Mouse (Mus musculus) hindbrain, embryonic 10.5 days (tissue): ENCODE measurements around the gene Rsad2. TPM values are rescaled to one million over a fixed set of nuclear protein-coding genes. Genes with fewer than 3 reads are reported as not detected.
"Not testable (repeated sequence)": the region's sequence is repeated elsewhere in the genome, so short reads cannot be mapped to it uniquely, and the experiment has no call there.

Experiments
- DNase-seq: peaks from one replicate; pipeline ENCODE4 v3.0.0-alpha.2; 2017; ENCODE audit warnings: low spot score
- H3K27ac ChIP-seq: fragments of 300-500 bp; sonication (generic); 2 replicates; pipeline ENCODE4 v1.5.1; 2016; ENCODE audit warnings: mild to moderate bottlenecking, moderate library complexity
- H3K27me3 ChIP-seq: fragments of 300-500 bp; sonication (generic); 2 replicates; pipeline ENCODE4 v1.6.1; 2016; ENCODE audit warnings: mild to moderate bottlenecking; ENCODE audit not compliant: poor library complexity, insufficient read depth, severe bottlenecking
- H3K36me3 ChIP-seq: fragments of 300-500 bp; sonication (generic); 2 replicates; pipeline ENCODE4 v1.6.1; 2016; ENCODE audit warnings: mild to moderate bottlenecking, moderate library complexity
- H3K4me1 ChIP-seq: fragments of 300-500 bp; sonication (generic); replicated peaks from 2 replicates; pipeline ENCODE4 v1.6.1; 2016; ENCODE audit warnings: mild to moderate bottlenecking
- H3K4me3 ChIP-seq: fragments of 300-500 bp; sonication (generic); 2 replicates; pipeline ENCODE4 v1.5.1; 2016; ENCODE audit warnings: mild to moderate bottlenecking, moderate library complexity
- H3K9me3 ChIP-seq: fragments of 300-500 bp; sonication (generic); 2 replicates; pipeline ENCODE4 v1.6.1; 2016; ENCODE audit warnings: mild to moderate bottlenecking, moderate library complexity
- WGBS: fragments of 180-500 bp; shearing (Covaris S2); methylation state at CpG from one replicate; pipeline ENCODE4 v1.1.7; 2016; 5-methylcytosine and 5-hydroxymethylcytosine counted together
- polyA plus RNA-seq: library from polyadenylated mRNA; unstranded; fragments of >200 nt; fragmentation: Nextera tagmentation; extraction: Ambion mirVana; gene quantifications from 2 replicates; pipeline ENCODE4 v1.2.1, GENCODE M21; 2016

The Rsad2 gene
- polyA plus RNA-seq, 1 experiment from 2014 or later = 0.30 TPM

GRCm38 (mm10) chr12:26436334-26436733 is 19.9 kb downstream of the Rsad2 start:
- no peak for DNase-seq
- WGBS = 92% methylated on average over 4 of the region's 4 CpGs
- Histone ChIP-seq H3K4me3 (no peak overlapping the region), H3K27ac (no peak overlapping the region), H3K9me3 (no peaks in the 10 kb centered on the region), H3K27me3 (no peaks in the 10 kb centered on the region), H3K4me1 (no peaks in the 10 kb centered on the region), H3K36me3 (no peaks in the 10 kb centered on the region)

GRCm38 (mm10) chr12:26428771-26429170 is 27.5 kb downstream of the Rsad2 start:
- WGBS = 89% methylated on average over 2 of the region's 2 CpGs
- not testable (repeated sequence) for H3K27me3 ChIP-seq, H3K9me3 ChIP-seq, H3K36me3 ChIP-seq, H3K4me3 ChIP-seq, H3K27ac ChIP-seq, H3K4me1 ChIP-seq, DNase-seq

GRCm38 (mm10) chr12:26424841-26425240 is 31.4 kb downstream of the Rsad2 start:
- H3K36me3 ChIP-seq = no peaks in the 10 kb centered on the region
- no peak overlapping the region for H3K4me3 ChIP-seq
- H3K4me1 ChIP-seq = no peaks in the 10 kb centered on the region
- H3K9me3 ChIP-seq = no peaks in the 10 kb centered on the region
- no peak for DNase-seq
- H3K27ac ChIP-seq = no peak overlapping the region
- H3K27me3 ChIP-seq = no peaks in the 10 kb centered on the region; the same call in 1 of the 2 replicates
- WGBS = 92% methylated on average over 2 of the region's 2 CpGs

- WGBS = 86% methylated on average over 4 of the region's 4 CpGs
Observed at GRCm38 (mm10) chr12:26418322-26418721, 37.9 kb downstream of the Rsad2 start.

GRCm38 (mm10) chr12:26416636-26417295 is 39.5 kb downstream of the Rsad2 start:
- H3K4me1 ChIP-seq = peaks cover 46% of the 10 kb centered on the region
- H3K27me3 ChIP-seq = no peaks in the 10 kb centered on the region; the same call in 1 of the 2 replicates
- no peaks in the 10 kb centered on the region; the same call in 1 of the 2 replicates for H3K36me3 ChIP-seq
- H3K9me3 ChIP-seq = no peaks in the 10 kb centered on the region
- no peak overlapping the region for H3K4me3 ChIP-seq
- DNase-seq = no peak
- 72% methylated on average over 7 of the region's 7 CpGs for WGBS
- H3K27ac ChIP-seq = no peak overlapping the region

More at GRCm38 (mm10) chr12:26418322-26418721, 37.9 kb downstream of the Rsad2 start:
- Histone ChIP-seq H3K27me3 (no peaks in the 10 kb centered on the region; the same call in 1 of the 2 replicates), H3K9me3 (no peaks in the 10 kb centered on the region), H3K36me3 (no peaks in the 10 kb centered on the region), H3K4me3 (no peak overlapping the region), H3K27ac (no peak overlapping the region), H3K4me1 (peaks cover 31% of the 10 kb centered on the region)
- DNase-seq = no peak

- no peaks in the 10 kb centered on the region for H3K27me3 ChIP-seq
- DNase-seq = peak; percentile 92
- peak within 1 kb of the TSS; percentile 99 for H3K27ac ChIP-seq
- WGBS = 2% methylated on average over 45 of the region's 45 CpGs
- peaks cover 49% of the 10 kb centered on the region for H3K4me1 ChIP-seq
- H3K9me3 ChIP-seq = no peaks in the 10 kb centered on the region
- peak within 1 kb of the TSS; percentile 92 for H3K4me3 ChIP-seq
- peaks cover 1% of the 10 kb centered on the region; the same call in 1 of the 2 replicates for H3K36me3 ChIP-seq
Observed at GRCm38 (mm10) chr12:26415104-26415771, 41.0 kb downstream of the Rsad2 start, which contains the start of gene Rnf144a. Gene Rnf144a, minus strand, starts transcription at chr12:26415254.

- Histone ChIP-seq H3K4me3 (peak overlapping the region; percentile 92), H3K27me3 (no peaks in the 10 kb centered on the region), H3K4me1 (peaks cover 49% of the 10 kb centered on the region), H3K9me3 (no peaks in the 10 kb centered on the region), H3K36me3 (peaks cover 7% of the 10 kb centered on the region; the same call in 1 of the 2 replicates), H3K27ac (peak overlapping the region; percentile 99)
- peak; percentile 67 for DNase-seq
- under 1% methylated on average over 64 of the region's 64 CpGs for WGBS
Observed at GRCm38 (mm10) chr12:26414451-26415103, 41.7 kb downstream of the Rsad2 start.

- peak overlapping the region; percentile 99 for H3K27ac ChIP-seq
- peaks cover 13% of the 10 kb centered on the region for H3K36me3 ChIP-seq
- peak; percentile 38 for DNase-seq
Observed at GRCm38 (mm10) chr12:26413961-26414411, 42.3 kb downstream of the Rsad2 start.

GRCm38 (mm10) chr12:26412802-26413201 is 43.5 kb downstream of the Rsad2 start:
- Histone ChIP-seq H3K9me3 (no peaks in the 10 kb centered on the region), H3K4me1 (peaks cover 56% of the 10 kb centered on the region), H3K27me3 (no peaks in the 10 kb centered on the region), H3K36me3 (peaks cover 25% of the 10 kb centered on the region), H3K27ac (peak overlapping the region; percentile 64), H3K4me3 (peak overlapping the region; percentile 92)
- DNase-seq = no peak
- 85% methylated on average over 6 of the region's 6 CpGs for WGBS

More at GRCm38 (mm10) chr12:26413961-26414411, 42.3 kb downstream of the Rsad2 start:
- Histone ChIP-seq H3K27me3 (no peaks in the 10 kb centered on the region), H3K4me1 (peaks cover 51% of the 10 kb centered on the region), H3K4me3 (peak overlapping the region; percentile 92), H3K9me3 (no peaks in the 10 kb centered on the region)
- WGBS = 7% methylated on average over 8 of the region's 8 CpGs

- H3K4me1 ChIP-seq = peaks cover 53% of the 10 kb centered on the region
Observed at GRCm38 (mm10) chr12:26411841-26412450, 44.3 kb downstream of the Rsad2 start.

GRCm38 (mm10) chr12:26410443-26410842 is 45.8 kb downstream of the Rsad2 start:
- no peak overlapping the region for H3K27ac ChIP-seq
- H3K36me3 ChIP-seq = peaks cover 36% of the 10 kb centered on the region
- H3K9me3 ChIP-seq = no peaks in the 10 kb centered on the region
- no peak for DNase-seq
- WGBS = 97% methylated on average over 3 of the region's 3 CpGs
- H3K27me3 ChIP-seq = no peaks in the 10 kb centered on the region
- peaks cover 45% of the 10 kb centered on the region for H3K4me1 ChIP-seq
- no peak overlapping the region for H3K4me3 ChIP-seq

More at GRCm38 (mm10) chr12:26411841-26412450, 44.3 kb downstream of the Rsad2 start:
- Histone ChIP-seq H3K27ac (no peak overlapping the region), H3K9me3 (no peaks in the 10 kb centered on the region), H3K27me3 (no peaks in the 10 kb centered on the region), H3K4me3 (no peak overlapping the region), H3K36me3 (peaks cover 33% of the 10 kb centered on the region)
- 86% methylated on average over 10 of the region's 10 CpGs for WGBS
- DNase-seq = no peak

- peaks cover 53% of the 10 kb centered on the region for H3K36me3 ChIP-seq
- 76% methylated on average over 9 of the region's 9 CpGs for WGBS
- H3K9me3 ChIP-seq = no peaks in the 10 kb centered on the region
- H3K27me3 ChIP-seq = no peaks in the 10 kb centered on the region
- peaks cover 38% of the 10 kb centered on the region for H3K4me1 ChIP-seq
- no peak overlapping the region for H3K27ac ChIP-seq
- no peak for DNase-seq
- H3K4me3 ChIP-seq = no peak overlapping the region
Observed at GRCm38 (mm10) chr12:26408707-26409106, 47.5 kb downstream of the Rsad2 start.
